Mouse (Mus musculus) liver, postnatal 0 days (tissue): ENCODE measurements around the gene Atp1a4.

Experiments
- CTCF ChIP-seq: sonication (generic); IDR thresholded peaks from 2 replicates; pipeline ENCODE4 v1.5.1; 2016; ENCODE audit warnings: antibody characterized with exemption, low read depth
- EP300 ChIP-seq: IDR thresholded peaks from 2 replicates; pipeline ENCODE4 v1.6.1; 2016; ENCODE audit warnings: antibody characterized with exemption, low read depth, mild to moderate bottlenecking

DNA sequence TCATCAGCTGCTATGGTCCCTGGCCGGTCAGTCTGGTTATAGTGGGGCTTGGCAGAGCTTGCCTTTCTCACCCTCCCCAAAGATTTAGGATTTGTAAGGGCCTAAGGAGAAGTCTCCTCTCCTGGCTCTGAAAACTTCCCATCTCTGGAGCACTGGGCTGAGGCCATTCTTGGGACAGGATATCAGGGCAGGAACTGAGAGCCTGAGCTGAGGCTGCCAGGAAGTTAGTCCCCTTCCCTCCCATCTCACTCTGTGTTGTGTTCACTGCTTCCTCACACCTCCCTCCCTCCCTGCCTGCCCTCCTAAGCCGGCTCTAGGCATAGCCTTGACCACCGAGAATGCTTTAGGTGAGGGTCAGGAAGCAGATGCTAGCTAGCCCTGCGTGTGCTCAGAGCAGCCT lies 54.6 kb downstream of the Atp1a4 start:
- no peak for TF ChIP-seq CTCF
- TF ChIP-seq EP300, result no peak
